Mouse (Mus musculus) olfactory bulb, adult 2 months (tissue): Measurements from ENCODE around the gene Lamb2.

Experiments used
- CTCF ChIP-seq: fragments of 200-500 bp; IDR thresholded peaks from 2 replicates; pipeline ENCODE4 v1.5.1; 2012; ENCODE audit warnings: low read depth, mild to moderate bottlenecking, low read length, moderate library complexity; ENCODE audit not compliant: insufficient read depth
- POLR2A ChIP-seq: fragments of 200-500 bp; IDR thresholded peaks from 2 replicates; pipeline ENCODE4 v1.6.1; 2012; ENCODE audit warnings: mild to moderate bottlenecking, low read depth, low read length, moderate library complexity; ENCODE audit not compliant: insufficient read depth

GRCm38 (mm10) chr9:108507619-108508434 is 28.3 kb downstream of the Lamb2 start, which contains the start of gene Qars:
- TF ChIP-seq CTCF (no peak), POLR2A (peak; percentile 30; the same call in 1 of the 2 replicates)
